Mouse (Mus musculus): ENCODE data around the gene Esrp2.
A peak's percentile ranks its signal among the peaks of the same experiment; 100 is the strongest.

Gene Esrp2

GRCm38 (mm10) chr8:106136156-106137130, at the start of gene Esrp2:
Gene Esrp2, minus strand, starts transcription at chr8:106136974.
- DNase-seq (ENCODE audit: low spot score) = peak; percentile 75

DNA sequence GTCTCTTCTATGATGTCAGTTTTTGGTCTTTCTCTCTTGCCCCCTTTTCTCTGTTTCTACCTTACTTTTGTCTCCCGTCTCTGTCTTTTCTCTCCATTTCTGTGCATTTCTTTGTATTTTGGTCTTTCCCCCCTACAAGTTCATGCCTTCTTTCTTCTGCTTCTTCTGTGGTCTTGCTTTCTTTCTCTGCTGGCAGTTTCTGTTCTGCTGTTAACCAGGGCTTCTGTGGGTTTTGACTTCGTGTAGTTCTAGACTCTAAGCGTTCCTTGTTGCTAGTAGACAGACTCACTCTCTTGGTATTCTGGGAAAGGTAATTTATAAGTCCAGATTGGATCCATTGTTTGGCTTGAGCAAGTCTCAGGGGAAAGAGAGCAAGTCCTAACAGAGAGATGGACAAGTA, 49.6 kb upstream of the Esrp2 start:
- no peak for DNase-seq (ENCODE audit: low spot score)

DNA sequence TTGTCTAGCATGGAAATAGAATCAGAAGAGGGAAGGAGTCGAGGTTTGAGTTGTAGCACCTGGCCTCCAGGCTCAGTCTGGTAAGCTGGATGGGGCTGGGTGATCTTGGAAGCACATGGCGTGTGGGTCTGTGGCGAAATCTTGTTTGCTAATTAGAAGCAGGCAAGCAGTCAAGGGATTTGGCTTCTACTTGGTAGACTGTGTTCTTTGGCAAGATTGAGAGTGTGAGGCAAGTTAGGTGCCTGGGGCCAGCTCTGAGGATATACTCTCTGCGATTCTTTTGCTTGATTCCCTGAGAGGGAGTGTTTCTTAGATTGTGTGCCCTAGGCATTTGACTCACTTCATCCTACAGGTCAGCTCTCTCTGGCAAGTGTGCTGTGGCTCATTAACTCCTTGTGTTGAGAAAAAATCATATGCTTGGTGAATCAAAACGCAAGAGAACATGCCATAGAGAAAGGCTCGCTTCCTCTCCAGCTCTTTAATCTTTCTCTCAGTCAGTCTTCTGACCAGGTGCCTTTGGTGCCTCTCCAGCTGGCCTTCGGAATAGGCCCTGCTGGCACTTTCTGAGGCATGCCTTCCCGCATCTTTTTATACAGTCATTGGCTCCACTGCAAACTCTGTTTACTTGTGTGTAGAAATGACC, 49.0 kb upstream of the Esrp2 start:
- no peak for DNase-seq (ENCODE audit: low spot score)

GRCm38 (mm10) chr8:106178428-106178827, 41.7 kb upstream of the Esrp2 start:
- DNase-seq (ENCODE audit: low spot score) = no peak

DNA sequence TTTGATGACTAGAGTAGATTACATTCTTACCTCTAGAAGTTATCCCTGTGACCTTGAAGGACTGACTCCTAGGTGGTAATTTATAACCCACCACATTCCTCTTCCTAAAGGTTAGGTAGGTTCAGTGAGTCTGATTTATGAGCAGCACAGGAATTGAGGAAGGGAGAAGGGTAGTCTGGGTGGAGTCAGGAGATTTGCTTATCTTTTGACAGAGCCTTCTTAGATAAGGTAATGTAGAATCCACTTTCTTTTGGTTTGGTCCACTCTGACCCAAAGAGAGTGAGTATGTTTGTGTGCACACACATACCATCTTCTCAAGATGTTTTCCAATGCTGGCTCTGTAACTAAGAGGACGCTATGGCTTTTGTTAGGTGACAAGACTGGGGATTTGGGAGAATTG, 40.8 kb upstream of the Esrp2 start:
- no peak for DNase-seq (ENCODE audit: low spot score)

DNA sequence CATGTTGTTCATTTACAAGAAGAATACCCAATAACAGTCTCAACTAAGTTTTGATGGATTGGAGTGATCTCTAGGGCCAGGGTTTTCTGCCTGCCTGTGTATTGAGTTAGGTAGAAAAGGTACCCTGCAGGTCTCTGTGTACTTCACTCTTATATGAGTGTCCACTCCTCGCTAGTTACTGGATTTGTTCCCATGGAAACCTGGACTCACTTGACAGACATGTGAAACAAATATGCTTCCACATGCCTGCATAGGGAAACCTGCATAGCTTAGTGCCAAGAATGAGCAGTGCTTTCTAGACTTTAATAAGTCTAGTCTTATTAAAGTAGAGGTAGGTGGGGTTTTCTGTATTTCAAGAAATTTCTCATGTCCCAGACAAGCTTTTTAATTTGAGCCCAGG, 40.1 kb upstream of the Esrp2 start:
- DNase-seq (ENCODE audit: low spot score) = no peak

GRCm38 (mm10) chr8:106173566-106173965, 36.8 kb upstream of the Esrp2 start:
- DNase-seq (ENCODE audit: low spot score) = no peak

- DNase-seq (ENCODE audit: low spot score) = no peak
Observed at GRCm38 (mm10) chr8:106169934-106170480, 33.2 kb upstream of the Esrp2 start.

DNA sequence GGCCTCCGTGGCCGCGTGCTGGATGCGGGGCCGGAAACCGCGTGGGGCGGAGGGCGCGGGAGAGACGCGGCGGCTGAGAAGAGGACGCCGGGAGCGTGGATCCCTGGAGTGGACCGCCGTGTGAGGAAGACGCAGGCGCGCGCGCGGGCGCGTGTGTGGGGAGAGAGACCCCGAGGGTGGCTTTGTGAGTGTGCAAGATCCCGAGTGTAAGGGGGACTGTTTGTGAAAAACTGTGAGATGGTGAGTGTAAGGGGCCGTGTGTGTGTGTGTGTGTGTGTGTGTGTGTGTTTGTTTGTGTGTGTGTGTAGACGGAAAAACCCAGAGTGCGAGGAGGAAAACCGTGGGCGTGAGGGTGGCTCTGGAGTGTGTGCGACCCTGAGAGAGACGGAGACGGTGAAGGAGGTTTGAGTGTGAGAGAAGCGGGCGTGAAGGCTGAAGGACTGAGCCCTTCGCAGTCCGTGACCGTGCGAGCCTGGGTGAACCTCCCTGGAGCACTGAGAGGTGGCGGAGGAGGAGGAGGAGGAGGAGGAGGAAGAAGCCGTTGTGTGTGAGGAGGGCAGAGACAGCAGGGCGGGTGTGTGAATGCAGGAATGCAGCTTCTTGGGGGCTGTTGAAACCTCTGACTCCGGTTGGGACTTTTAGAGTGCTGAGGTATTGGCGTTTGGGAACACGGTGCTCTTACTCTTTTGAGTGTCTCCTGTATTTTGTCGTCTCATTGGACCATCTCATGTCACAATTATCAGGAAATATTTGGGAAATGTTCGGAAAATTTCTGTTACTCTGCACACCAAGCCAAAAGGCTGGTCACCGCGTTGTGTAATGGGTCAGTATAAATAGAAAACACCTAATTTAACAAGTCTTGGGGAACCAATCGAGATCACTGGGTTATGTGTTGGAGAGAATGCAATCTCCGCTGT, 32.5 kb upstream of the Esrp2 start:
- DNase-seq (ENCODE audit: low spot score) = peak; percentile 46

GRCm38 (mm10) chr8:106168356-106169016, 31.7 kb upstream of the Esrp2 start, which contains the start of gene Slc7a6:
Gene Slc7a6, plus strand, starts transcription at chr8:106168857.
- DNase-seq (ENCODE audit: low spot score) = peak; percentile 86

DNA sequence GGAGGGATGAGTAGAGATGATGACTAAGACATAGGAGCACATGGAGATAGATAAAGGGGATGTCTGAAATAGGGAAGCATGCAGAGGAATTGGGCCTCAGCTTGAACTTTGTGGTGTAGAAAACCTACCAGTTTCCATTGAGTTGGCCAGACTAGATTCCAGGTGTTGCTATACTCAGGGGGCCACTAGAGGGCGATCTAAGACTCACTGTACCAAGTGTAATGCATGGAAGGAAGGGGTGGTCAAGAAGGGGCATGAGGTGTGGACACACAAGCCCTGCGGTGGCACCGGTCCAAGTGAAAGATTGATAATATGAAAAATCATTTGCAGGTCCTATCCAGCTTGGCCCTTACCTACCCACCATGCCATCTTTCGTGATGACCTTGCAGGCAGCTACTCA, 28.7 kb upstream of the Esrp2 start:
- DNase-seq (ENCODE audit: low spot score) = peak; percentile 58

DNA sequence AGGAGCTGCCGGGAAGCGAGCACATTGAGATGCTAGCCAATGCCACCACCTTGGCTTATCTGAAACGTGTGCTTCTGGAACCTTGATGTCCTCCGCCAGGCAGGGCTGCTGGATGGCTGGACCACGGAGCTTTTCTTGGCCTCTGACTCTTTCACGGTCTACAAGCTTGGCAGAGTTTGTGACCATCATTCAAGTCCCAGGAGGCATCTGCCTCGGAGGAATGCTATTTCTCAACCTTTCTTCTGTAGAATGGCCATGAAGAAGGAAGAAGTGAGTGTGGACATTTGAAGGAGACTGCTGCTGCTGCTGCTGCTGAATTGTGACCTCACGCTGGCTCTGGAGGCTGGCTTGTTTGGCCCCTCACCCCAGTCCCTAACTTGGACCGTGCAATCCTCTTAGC, 26.5 kb upstream of the Esrp2 start:
- DNase-seq (ENCODE audit: low spot score) = no peak

DNA sequence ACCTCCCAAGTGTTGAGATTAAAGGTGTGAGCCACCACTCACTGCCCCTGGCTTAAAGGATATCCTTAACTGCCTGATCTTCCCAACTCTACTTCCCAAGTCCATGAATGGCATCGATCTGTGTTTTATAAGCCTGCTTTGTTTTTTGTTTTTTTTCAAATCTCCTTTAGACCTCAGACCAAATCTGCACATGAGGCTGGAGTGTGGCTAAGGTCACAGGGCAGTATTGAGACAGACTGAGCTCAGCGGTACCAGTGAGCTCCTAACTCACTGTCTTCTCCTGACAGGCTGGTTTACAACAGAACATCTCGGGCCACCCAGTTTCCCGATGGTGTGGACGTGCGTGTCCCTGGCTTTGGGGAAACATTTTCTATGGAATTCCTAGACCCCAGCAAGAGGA, 23.1 kb upstream of the Esrp2 start:
- DNase-seq (ENCODE audit: low spot score) = no peak

DNA sequence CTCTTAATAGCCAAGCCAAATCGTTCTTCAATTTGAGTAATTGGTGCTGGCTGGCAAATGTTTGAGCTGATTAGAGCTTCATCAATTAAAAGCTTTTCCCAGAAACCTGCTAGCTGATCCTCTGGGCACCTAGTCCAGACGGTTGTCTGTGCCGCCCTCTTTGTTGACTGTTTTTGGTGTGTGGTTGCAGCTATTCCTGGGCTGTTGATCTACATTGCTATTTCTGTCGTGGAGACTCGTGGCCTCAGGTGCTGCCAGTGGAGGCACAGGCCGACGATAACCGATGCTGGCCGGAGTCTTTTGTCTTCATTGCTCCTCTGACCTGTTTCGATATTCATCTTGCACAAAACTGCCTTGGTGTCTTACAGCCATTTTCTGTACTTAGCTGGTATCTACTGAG, 21.6 kb upstream of the Esrp2 start:
- no peak for DNase-seq (ENCODE audit: low spot score)

GRCm38 (mm10) chr8:106157419-106157818, 20.6 kb upstream of the Esrp2 start:
- no peak for DNase-seq (ENCODE audit: low spot score)

DNA sequence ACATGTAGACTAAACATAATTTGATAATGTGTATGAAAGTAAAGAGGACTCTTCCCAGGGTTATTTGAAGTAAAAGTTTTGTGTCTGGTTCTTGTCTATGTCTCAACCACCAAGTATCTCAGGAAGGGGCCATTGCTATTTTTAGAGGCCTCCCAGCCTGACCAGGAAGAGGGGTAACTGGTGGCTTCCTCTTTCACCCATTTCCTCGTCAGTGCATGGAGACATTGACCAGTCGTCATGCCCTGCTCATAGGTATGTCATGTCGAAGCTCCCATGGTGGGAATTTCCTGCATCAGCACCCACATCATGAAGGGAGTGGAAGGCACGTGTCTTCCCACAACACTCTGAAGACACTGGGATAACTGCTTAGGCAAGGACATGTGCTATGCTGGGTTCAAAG, 16.1 kb upstream of the Esrp2 start:
- DNase-seq (ENCODE audit: low spot score) = no peak

- DNase-seq (ENCODE audit: low spot score) = no peak
Observed at GRCm38 (mm10) chr8:106151041-106151440, 14.3 kb upstream of the Esrp2 start.

- no peak for DNase-seq (ENCODE audit: low spot score)
Observed at GRCm38 (mm10) chr8:106150653-106151000, 13.9 kb upstream of the Esrp2 start.

GRCm38 (mm10) chr8:106149801-106150652, 13.3 kb upstream of the Esrp2 start, which contains the start of gene Pla2g15:
Gene Pla2g15, plus strand, starts transcription at chr8:106150399.
- peak; percentile 91 for DNase-seq (ENCODE audit: low spot score)

DNA sequence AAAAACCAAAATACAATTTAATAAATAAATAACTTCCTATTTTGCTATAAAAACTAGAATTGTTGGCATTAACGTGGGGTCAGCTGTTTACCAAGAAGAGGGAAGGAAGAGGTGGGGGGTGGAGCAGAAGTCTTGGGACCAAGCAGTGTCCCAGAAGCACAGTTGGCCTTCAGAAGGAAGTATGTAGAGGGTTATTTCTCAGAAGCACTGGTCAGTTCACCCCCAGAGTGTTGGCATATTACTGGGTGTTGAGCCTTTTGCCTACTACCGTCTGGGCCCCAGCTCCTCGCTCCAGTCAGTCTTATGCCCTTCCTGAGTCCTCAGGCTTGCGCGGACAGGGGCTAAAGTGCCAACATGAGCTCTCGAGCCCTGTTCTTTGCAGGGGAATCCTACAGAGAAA, 12.3 kb upstream of the Esrp2 start:
- no peak for DNase-seq (ENCODE audit: low spot score)

Measured in ovary, postnatal 36 days (tissue).